Mouse (Mus musculus) stomach, embryonic 15.5 days (tissue): ENCODE measurements at regions not wholly inside any gene's neighbourhood (a gene's known extent, or its start where the extent isn't known, plus 50 kb on each side); places are given as distances from the start of the nearest gene placed in this dataset.

Experiments used
- ATAC-seq: fragments of 200-750 bp; cut with Nextera tagmentation; 2 replicates; pipeline ENCODE4 v1.8.0; 2017; ENCODE audit warnings: low read depth, moderate number of reproducible peaks, moderate TSS enrichment; ENCODE audit not compliant: insufficient read depth, low FRiP score
- H3K27ac ChIP-seq: fragments of 300-500 bp; sonication (generic); 2 replicates; pipeline ENCODE4 v1.5.1; 2015; ENCODE audit warnings: mild to moderate bottlenecking, inconsistent platforms
- H3K27me3 ChIP-seq: fragments of 300-500 bp; sonication (generic); replicated peaks from 2 replicates; pipeline ENCODE4 v1.6.1; 2015; ENCODE audit warnings: inconsistent platforms
- H3K36me3 ChIP-seq: fragments of 300-500 bp; sonication (generic); 2 replicates; pipeline ENCODE4 v1.6.1; 2015; ENCODE audit warnings: inconsistent platforms
- H3K4me1 ChIP-seq: fragments of 300-500 bp; sonication (generic); 2 replicates; pipeline ENCODE4 v1.6.1; 2015; ENCODE audit warnings: inconsistent platforms
- H3K4me2 ChIP-seq: fragments of 300-500 bp; sonication (generic); 2 replicates; pipeline ENCODE4 v1.6.1; 2015; ENCODE audit warnings: mild to moderate bottlenecking, inconsistent platforms
- H3K4me3 ChIP-seq: fragments of 300-500 bp; sonication (generic); replicated peaks from 2 replicates; pipeline ENCODE4 v1.5.1; 2015; ENCODE audit warnings: inconsistent platforms
- H3K9ac ChIP-seq: fragments of 300-500 bp; sonication (generic); 2 replicates; pipeline ENCODE4 v1.6.1; 2015; ENCODE audit warnings: inconsistent platforms
- H3K9me3 ChIP-seq: fragments of 300-500 bp; sonication (generic); 2 replicates; pipeline ENCODE4 v1.6.1; 2016; ENCODE audit warnings: inconsistent platforms
- WGBS: fragments of 180-500 bp; shearing (Covaris S2); methylation state at CpG from one replicate; pipeline ENCODE4 v1.1.7; 2015; 5-methylcytosine and 5-hydroxymethylcytosine counted together

GRCm38 (mm10) chr10:39245141-39245540, 81.5 kb upstream of the Ccn6 start:
- Histone ChIP-seq H3K27ac (no peak overlapping the region), H3K9me3 (no peaks in the 10 kb centered on the region), H3K4me2 (no peak overlapping the region), H3K4me1 (no peaks in the 10 kb centered on the region), H3K36me3 (no peaks in the 10 kb centered on the region), H3K9ac (no peak overlapping the region), H3K27me3 (no peaks in the 10 kb centered on the region), H3K4me3 (no peak overlapping the region)
- 66% methylated on average over 4 of the region's 4 CpGs for WGBS
- ATAC-seq: no peak

DNA sequence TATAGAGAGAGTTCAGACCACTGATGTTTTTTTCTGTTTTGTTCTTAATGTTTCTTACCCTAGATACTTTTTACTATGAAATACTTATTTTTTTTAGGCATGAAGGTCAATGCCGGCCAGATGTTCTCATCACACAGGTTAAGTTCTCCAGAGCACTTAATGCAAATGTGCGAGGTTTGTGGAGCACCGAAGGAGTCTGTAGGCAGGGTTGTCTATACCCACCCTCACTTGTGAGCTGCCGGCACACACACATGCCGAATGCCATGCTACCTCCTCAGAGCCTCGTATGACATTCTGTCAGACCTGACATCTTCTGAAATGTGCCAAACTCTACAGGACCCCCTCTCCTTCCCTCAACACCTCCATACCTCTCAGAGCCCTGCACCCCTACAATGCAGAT, 80.5 kb upstream of the Ccn6 start:
- Histone ChIP-seq H3K27ac (no peak overlapping the region), H3K27me3 (no peaks in the 10 kb centered on the region), H3K4me3 (no peak overlapping the region), H3K4me1 (peaks cover 7% of the 10 kb centered on the region; the same call in 1 of the 2 replicates), H3K9ac (no peak overlapping the region), H3K9me3 (no peaks in the 10 kb centered on the region), H3K4me2 (no peak overlapping the region), H3K36me3 (no peaks in the 10 kb centered on the region)
- no peak for ATAC-seq
- 82% methylated on average over 6 of the region's 6 CpGs for WGBS

GRCm38 (mm10) chr10:39242398-39242797, 78.8 kb upstream of the Ccn6 start:
- Histone ChIP-seq H3K9me3 (no peaks in the 10 kb centered on the region), H3K4me2 (no peak overlapping the region), H3K4me3 (no peak overlapping the region), H3K36me3 (no peaks in the 10 kb centered on the region), H3K9ac (no peak overlapping the region), H3K27me3 (no peaks in the 10 kb centered on the region), H3K27ac (no peak overlapping the region), H3K4me1 (peaks cover 12% of the 10 kb centered on the region; the same call in 1 of the 2 replicates)
- ATAC-seq: no peak
- WGBS: 89% methylated on average over 5 of the region's 5 CpGs

GRCm38 (mm10) chr10:39241922-39242321, 78.3 kb upstream of the Ccn6 start:
- Histone ChIP-seq H3K9ac (no peak overlapping the region), H3K27ac (no peak overlapping the region), H3K4me3 (no peak overlapping the region), H3K36me3 (no peaks in the 10 kb centered on the region), H3K9me3 (no peaks in the 10 kb centered on the region), H3K4me1 (peaks cover 12% of the 10 kb centered on the region; the same call in 1 of the 2 replicates), H3K4me2 (no peak overlapping the region), H3K27me3 (no peaks in the 10 kb centered on the region)
- 81% methylated on average over 6 of the region's 6 CpGs for WGBS
- no peak for ATAC-seq

DNA sequence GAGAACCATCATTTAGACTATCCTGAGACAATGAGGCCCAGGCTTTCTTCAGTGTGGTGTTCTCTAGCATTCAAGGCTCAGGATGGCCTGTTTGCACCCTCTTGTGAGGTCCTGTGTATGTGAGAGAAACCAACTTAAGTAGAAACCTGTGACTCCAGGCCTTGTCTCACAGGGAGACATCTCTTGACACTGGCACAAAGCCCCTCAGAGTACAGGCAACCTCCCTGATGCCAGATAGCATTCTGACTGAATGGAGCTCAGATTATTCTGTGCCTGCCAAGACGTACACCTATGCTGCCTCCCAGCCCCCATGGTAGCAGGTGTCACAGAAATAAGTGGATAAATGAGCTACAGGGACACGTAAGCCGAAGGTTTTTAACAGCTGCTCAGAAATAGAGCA, 77.9 kb upstream of the Ccn6 start:
- H3K9me3 ChIP-seq: no peaks in the 10 kb centered on the region
- no peak for ATAC-seq
- H3K4me1 ChIP-seq: peaks cover 12% of the 10 kb centered on the region; the same call in 1 of the 2 replicates
- no peak overlapping the region for H3K4me2 ChIP-seq
- 72% methylated on average over 3 of the region's 3 CpGs for WGBS
- no peaks in the 10 kb centered on the region for H3K27me3 ChIP-seq
- H3K36me3 ChIP-seq: no peaks in the 10 kb centered on the region
- H3K4me3 ChIP-seq: no peak overlapping the region
- no peak overlapping the region for H3K9ac ChIP-seq
- no peak overlapping the region for H3K27ac ChIP-seq

DNA sequence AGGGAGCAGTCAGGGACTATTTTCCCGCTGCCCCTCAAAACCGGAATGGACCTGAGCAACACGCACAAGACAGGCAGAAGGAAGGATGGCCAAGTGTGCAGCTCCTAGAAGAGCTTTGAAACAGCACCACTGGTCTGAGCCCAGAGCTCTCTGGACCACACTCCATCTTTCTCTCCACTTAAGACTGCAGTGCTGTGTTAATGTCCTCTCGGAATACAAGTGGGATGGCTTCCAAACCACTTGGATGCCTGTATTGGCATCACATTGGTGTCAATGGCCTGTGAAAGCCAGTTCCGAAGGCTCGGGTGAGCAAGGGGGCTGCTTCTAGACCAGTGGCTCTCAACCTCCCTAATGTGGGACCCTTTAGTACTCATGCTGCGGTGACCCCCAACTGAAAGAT, 77.4 kb upstream of the Ccn6 start:
- WGBS: 86% methylated on average over 7 of the region's 7 CpGs
- H3K4me3 ChIP-seq: no peak overlapping the region
- ATAC-seq: no peak

GRCm38 (mm10) chr10:39240178-39240791, 76.7 kb upstream of the Ccn6 start:
- Histone ChIP-seq H3K9ac (no peak overlapping the region), H3K36me3 (no peaks in the 10 kb centered on the region), H3K4me3 (no peak overlapping the region), H3K27me3 (no peaks in the 10 kb centered on the region), H3K4me2 (peak overlapping the region; percentile 38), H3K9me3 (no peaks in the 10 kb centered on the region), H3K4me1 (peaks cover 12% of the 10 kb centered on the region; the same call in 1 of the 2 replicates), H3K27ac (no peak overlapping the region)
- ATAC-seq: no peak
- WGBS: 52% methylated on average over 11 of the region's 11 CpGs

More for the DNA sequence above, 77.4 kb upstream of the Ccn6 start:
- no peak overlapping the region for H3K9ac ChIP-seq
- no peaks in the 10 kb centered on the region for H3K27me3 ChIP-seq
- peaks cover 12% of the 10 kb centered on the region; the same call in 1 of the 2 replicates for H3K4me1 ChIP-seq
- no peak overlapping the region for H3K27ac ChIP-seq
- no peak overlapping the region for H3K4me2 ChIP-seq
- H3K36me3 ChIP-seq: no peaks in the 10 kb centered on the region
- no peaks in the 10 kb centered on the region for H3K9me3 ChIP-seq

- Histone ChIP-seq H3K36me3 (no peaks in the 10 kb centered on the region), H3K9me3 (no peaks in the 10 kb centered on the region), H3K4me3 (no peak overlapping the region), H3K4me1 (peaks cover 12% of the 10 kb centered on the region; the same call in 1 of the 2 replicates), H3K9ac (no peak overlapping the region), H3K27ac (no peak overlapping the region), H3K4me2 (peak overlapping the region; percentile 38), H3K27me3 (no peaks in the 10 kb centered on the region)
- peak; percentile 63; the same call in 1 of the 2 replicates for ATAC-seq
- WGBS: 18% methylated on average over 17 of the region's 17 CpGs
Measured at GRCm38 (mm10) chr10:39239498-39240177, 76.0 kb upstream of the Ccn6 start.

GRCm38 (mm10) chr10:39238596-39238995, 75.0 kb upstream of the Ccn6 start:
- no peaks in the 10 kb centered on the region for H3K9me3 ChIP-seq
- no peak overlapping the region for H3K4me3 ChIP-seq
- no peaks in the 10 kb centered on the region for H3K27me3 ChIP-seq
- peaks cover 12% of the 10 kb centered on the region; the same call in 1 of the 2 replicates for H3K4me1 ChIP-seq
- no peaks in the 10 kb centered on the region for H3K36me3 ChIP-seq
- WGBS: 57% methylated on average over 10 of the region's 10 CpGs
- no peak for ATAC-seq
- no peak overlapping the region for H3K9ac ChIP-seq
- H3K4me2 ChIP-seq: no peak overlapping the region
- H3K27ac ChIP-seq: no peak overlapping the region

DNA sequence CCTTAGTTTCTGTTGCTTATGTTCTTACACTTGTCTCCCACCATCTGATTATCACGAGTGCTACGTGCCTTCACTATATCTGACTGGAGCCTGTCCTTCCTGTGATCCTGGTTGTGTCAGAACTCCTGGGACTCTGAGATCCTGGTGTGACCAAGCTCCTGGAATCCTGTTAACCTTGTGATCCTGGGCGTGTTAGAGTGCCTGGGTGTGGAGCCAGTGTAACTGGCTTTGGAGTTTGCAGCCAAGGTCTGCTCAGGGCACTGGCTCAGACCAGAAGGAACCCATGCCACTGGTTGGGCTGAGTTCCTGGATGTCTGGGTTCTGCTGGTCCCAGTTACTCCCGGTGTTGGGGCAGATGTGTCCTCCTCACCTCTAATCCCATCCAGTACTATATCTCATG, 74.0 kb upstream of the Ccn6 start:
- H3K27ac ChIP-seq: no peak overlapping the region
- peaks cover 12% of the 10 kb centered on the region; the same call in 1 of the 2 replicates for H3K4me1 ChIP-seq
- no peak for ATAC-seq
- H3K36me3 ChIP-seq: no peaks in the 10 kb centered on the region
- H3K4me3 ChIP-seq: no peak overlapping the region
- 84% methylated on average over 4 of the region's 4 CpGs for WGBS
- no peaks in the 10 kb centered on the region for H3K9me3 ChIP-seq
- no peaks in the 10 kb centered on the region for H3K27me3 ChIP-seq
- H3K9ac ChIP-seq: no peak overlapping the region
- no peak overlapping the region for H3K4me2 ChIP-seq

GRCm38 (mm10) chr10:39233926-39234450, 70.4 kb upstream of the Ccn6 start:
- H3K4me1 ChIP-seq: peaks cover 4% of the 10 kb centered on the region; the same call in 1 of the 2 replicates
- no peaks in the 10 kb centered on the region for H3K27me3 ChIP-seq
- H3K4me2 ChIP-seq: no peak overlapping the region
- ATAC-seq: no peak
- WGBS: 76% methylated on average over 8 of the region's 8 CpGs
- H3K9ac ChIP-seq: no peak overlapping the region
- H3K4me3 ChIP-seq: no peak overlapping the region
- H3K36me3 ChIP-seq: no peaks in the 10 kb centered on the region
- H3K9me3 ChIP-seq: no peaks in the 10 kb centered on the region
- H3K27ac ChIP-seq: no peak overlapping the region

GRCm38 (mm10) chr10:39233191-39233590, 69.6 kb upstream of the Ccn6 start:
- Histone ChIP-seq H3K27ac (no peak overlapping the region), H3K9me3 (no peaks in the 10 kb centered on the region), H3K4me1 (no peaks in the 10 kb centered on the region), H3K27me3 (no peaks in the 10 kb centered on the region), H3K4me2 (no peak overlapping the region), H3K4me3 (no peak overlapping the region), H3K36me3 (no peaks in the 10 kb centered on the region), H3K9ac (no peak overlapping the region)
- 88% methylated on average over 7 of the region's 7 CpGs for WGBS
- no peak for ATAC-seq
